Mouse (Mus musculus) natural killer cell, adult 2 months (primary cell): ENCODE measurements around the gene Mtpn.
A peak's percentile ranks its signal among the peaks of the same experiment; 100 is the strongest.

ENCODE experiments used
- DNase-seq, 2 experiments: peaks; one replicate each; pipeline ENCODE4 v3.0.0; 2022; ENCODE audit warnings: low spot score in 2 of 2

Gene Mtpn

GRCm38 (mm10) chr6:35539304-35540009, at the start of gene Mtpn:
Gene Mtpn (minus strand): TSS chr6:35539888.
- peak; percentile 97 to 98 for DNase-seq

GRCm38 (mm10) chr6:35568731-35569130, 29.0 kb upstream of the Mtpn start:
- no peak for DNase-seq

GRCm38 (mm10) chr6:35567755-35568154, 28.1 kb upstream of the Mtpn start:
- DNase-seq, result peak in 1 of 2 experiments; percentile 26

- DNase-seq, result no peak
Measured at GRCm38 (mm10) chr6:35559950-35560349, 20.3 kb upstream of the Mtpn start.

GRCm38 (mm10) chr6:35544352-35544751, 4.7 kb upstream of the Mtpn start:
- DNase-seq, result no peak

- DNase-seq, result no peak
Measured at GRCm38 (mm10) chr6:35542656-35543400, 3.1 kb upstream of the Mtpn start.

- no peak for DNase-seq
Measured at GRCm38 (mm10) chr6:35540377-35540776, 689 bp upstream of the Mtpn start.

- peak in 1 of 2 experiments; percentile 33 for DNase-seq
Measured at GRCm38 (mm10) chr6:35538757-35539303, 858 bp downstream of the Mtpn start.

- DNase-seq, result peak in 1 of 2 experiments; percentile 4
Measured at GRCm38 (mm10) chr6:35536021-35536420, 3.7 kb downstream of the Mtpn start.

GRCm38 (mm10) chr6:35513362-35513761, 26.3 kb downstream of the Mtpn start:
- no peak for DNase-seq

GRCm38 (mm10) chr6:35504781-35505180, 34.9 kb downstream of the Mtpn start:
- DNase-seq, result no peak

GRCm38 (mm10) chr6:35502904-35503303, 36.8 kb downstream of the Mtpn start:
- DNase-seq, result no peak

- DNase-seq, result no peak
Measured at GRCm38 (mm10) chr6:35499978-35500667, 39.6 kb downstream of the Mtpn start.

- DNase-seq, result no peak
Measured at GRCm38 (mm10) chr6:35497406-35497805, 42.3 kb downstream of the Mtpn start.

- DNase-seq, result no peak
Measured at GRCm38 (mm10) chr6:35493851-35494250, 45.8 kb downstream of the Mtpn start.

GRCm38 (mm10) chr6:35479651-35480335, 59.9 kb downstream of the Mtpn start:
- no peak for DNase-seq

- DNase-seq, result no peak
Measured at GRCm38 (mm10) chr6:35476830-35477229, 62.9 kb downstream of the Mtpn start.

GRCm38 (mm10) chr6:35463450-35464395, 76.0 kb downstream of the Mtpn start:
- no peak for DNase-seq

GRCm38 (mm10) chr6:35462484-35462883, 77.2 kb downstream of the Mtpn start:
- no peak for DNase-seq
